Mouse (Mus musculus) cerebellum, adult 2 months (tissue): ENCODE measurements around the gene 6030458C11Rik.

ENCODE experiments used
- CTCF ChIP-seq: fragments of 200-500 bp; IDR thresholded peaks from 2 replicates; pipeline ENCODE4 v1.5.1; 2011; ENCODE audit warnings: low read depth, mild to moderate bottlenecking, control low read depth, low read length, moderate library complexity, borderline replicate concordance; ENCODE audit not compliant: insufficient read depth
- POLR2A ChIP-seq: fragments of 200-500 bp; IDR thresholded peaks from 2 replicates; pipeline ENCODE4 v1.6.1; 2011; ENCODE audit warnings: low read length, control low read depth, borderline replicate concordance; ENCODE audit not compliant: insufficient read depth

DNA sequence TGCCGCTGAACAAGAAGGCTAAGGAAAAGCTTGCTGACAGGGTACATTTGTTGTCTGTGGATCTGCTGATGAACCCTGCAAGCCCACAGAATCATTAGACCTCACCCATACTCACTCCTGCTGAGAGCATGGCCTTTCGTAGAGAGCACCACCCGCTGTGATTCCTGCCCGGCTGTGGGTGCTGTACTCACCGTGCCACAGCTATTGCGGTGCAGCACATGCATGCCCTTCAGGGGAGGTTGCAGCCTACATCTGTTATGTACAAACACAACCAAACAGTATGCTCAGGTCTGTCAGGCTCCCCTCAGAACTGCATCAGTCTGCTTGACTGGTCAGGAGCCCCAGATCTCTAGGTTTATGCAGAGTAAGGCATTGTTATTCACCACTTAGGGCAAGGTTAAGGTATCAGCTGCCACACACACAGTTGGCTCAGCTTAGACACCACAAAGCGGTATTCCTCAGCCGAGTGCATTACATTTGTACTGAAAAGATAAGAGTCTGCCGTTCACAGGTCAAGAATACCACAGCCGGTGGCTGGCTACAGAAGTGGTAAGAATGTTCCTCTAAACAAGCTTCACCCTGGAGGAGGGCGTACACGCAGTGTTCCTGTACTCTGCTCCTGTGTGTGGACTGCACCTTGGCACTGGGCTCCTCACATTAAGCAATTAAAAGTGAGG is 33.5 kb upstream of the 6030458C11Rik start:
- no peak for TF ChIP-seq CTCF
- TF ChIP-seq POLR2A: no peak
